Mouse (Mus musculus) gastrocnemius, adult 2 months (tissue): Measurements from ENCODE around the gene Spaar. TPM values are rescaled to one million over a fixed set of nuclear protein-coding genes. Genes with fewer than 3 reads are reported as not detected.
A peak's percentile ranks its signal among the peaks of the same experiment; 100 is the strongest.

Experiments used
- DNase-seq: peaks from one replicate; pipeline ENCODE4 v3.0.0; 2022
- H3K27ac ChIP-seq: fragments of 200-600 bp; 2 replicates; pipeline ENCODE4 v1.8.1; 2022; ENCODE audit warnings: mild to moderate bottlenecking
- H3K4me3 ChIP-seq: fragments of 200-600 bp; 2 replicates; pipeline ENCODE4 v1.8.1; 2022; ENCODE audit warnings: mild to moderate bottlenecking, moderate library complexity
- CTCF ChIP-seq: fragments of 200-600 bp; IDR thresholded peaks from 2 replicates; pipeline ENCODE4 v1.8.1; 2022; ENCODE audit warnings: antibody characterized with exemption, mild to moderate bottlenecking, moderate library complexity
- intact Hi-C: fragments of 180-260 bp; cut with DNase I; formaldehyde crosslinking; loops from one replicate; pipeline ENCODE4 v1.15.1; 2025
- total RNA-seq, 2 experiments: library from RNA; stranded (reverse); gene quantifications; 2 replicates each; pipeline ENCODE4 v1.2.3; 2021

Spaar gene
- total RNA-seq, 2 experiments from 2014 or later, result 1.4 to 2.3 TPM

GRCm38 (mm10) chr4:43732171-43732570 lies 2.3 kb downstream of the Spaar start:
- TF ChIP-seq CTCF, result no peak
- intact Hi-C loops, result no loop called here
- H3K27ac ChIP-seq, result peak overlapping the region; percentile 95
- DNase-seq, result peak; percentile 40
- H3K4me3 ChIP-seq, result peak overlapping the region; percentile 60

GRCm38 (mm10) chr4:43733186-43733585 lies 3.4 kb downstream of the Spaar start:
- H3K27ac ChIP-seq, result peak overlapping the region; percentile 95
- intact Hi-C loops, result no loop called here
- no peak for TF ChIP-seq CTCF
- H3K4me3 ChIP-seq, result peak overlapping the region; percentile 60
- DNase-seq, result peak; percentile 79

- intact Hi-C loops, result no loop called here
- no peak for TF ChIP-seq CTCF
- Histone ChIP-seq H3K4me3 (no peak overlapping the region), H3K27ac (peak overlapping the region; percentile 67)
- no peak for DNase-seq
Measured at GRCm38 (mm10) chr4:43737144-43737543, 7.3 kb downstream of the Spaar start.

- TF ChIP-seq CTCF, result no peak
- intact Hi-C loops, result no loop called here
- H3K27ac ChIP-seq, result no peak overlapping the region
- DNase-seq, result no peak
- H3K4me3 ChIP-seq, result no peak overlapping the region
Measured at GRCm38 (mm10) chr4:43738989-43739674, 9.3 kb downstream of the Spaar start.

GRCm38 (mm10) chr4:43741526-43741925 lies 11.7 kb downstream of the Spaar start:
- no peak for TF ChIP-seq CTCF
- no peak overlapping the region for H3K4me3 ChIP-seq
- no peak for DNase-seq
- intact Hi-C loops, result loop anchor here (10.0 kb wide), 1 partner anchor 243 kb away; the partner anchor contains the start of gene Ccin
- peak overlapping the region; percentile 71 for H3K27ac ChIP-seq

GRCm38 (mm10) chr4:43742637-43743036 lies 12.8 kb downstream of the Spaar start:
- Histone ChIP-seq H3K4me3 (no peak overlapping the region), H3K27ac (peak overlapping the region; percentile 71)
- intact Hi-C loops, result loop anchor here (10.0 kb wide), 1 partner anchor 242 kb away; the partner anchor contains the start of gene Ccin
- DNase-seq, result no peak
- no peak for TF ChIP-seq CTCF

- H3K27ac ChIP-seq, result peak overlapping the region; percentile 71
- H3K4me3 ChIP-seq, result no peak overlapping the region
- no peak for DNase-seq
- intact Hi-C loops, result loop anchor here (10.0 kb wide), 1 partner anchor 242 kb away; the partner anchor contains the start of gene Ccin
- peak; percentile 63 for TF ChIP-seq CTCF
Measured at GRCm38 (mm10) chr4:43743099-43743498, 13.3 kb downstream of the Spaar start.

GRCm38 (mm10) chr4:43745187-43745586 lies 15.4 kb downstream of the Spaar start:
- DNase-seq, result no peak
- peak; percentile 74 for TF ChIP-seq CTCF
- intact Hi-C loops, result loop anchor here (2.0 to 10.0 kb wide), 2 partner anchors 118 to 240 kb away; partner anchors contain the start of gene Ccin
- H3K4me3 ChIP-seq, result no peak overlapping the region
- H3K27ac ChIP-seq, result no peak overlapping the region

- intact Hi-C loops, result no loop called here
- Histone ChIP-seq H3K4me3 (no peak overlapping the region), H3K27ac (0 out of 2 replicates have a peak overlapping the region, but pooled peaks have one; percentile 56)
- no peak for DNase-seq
- TF ChIP-seq CTCF, result no peak
Measured at GRCm38 (mm10) chr4:43757213-43757612, 27.4 kb downstream of the Spaar start.

- intact Hi-C loops, result loop anchor here (5.0 kb wide), 1 partner anchor 103 kb away; no protein-coding TSS in a partner anchor
- Histone ChIP-seq H3K4me3 (no peak overlapping the region), H3K27ac (peak overlapping the region; percentile 61)
- no peak for TF ChIP-seq CTCF
- peak; percentile 34 for DNase-seq
Measured at GRCm38 (mm10) chr4:43759571-43760418, 30.0 kb downstream of the Spaar start.

- peak; percentile 63 for TF ChIP-seq CTCF
- no peak for DNase-seq
- Histone ChIP-seq H3K4me3 (no peak overlapping the region), H3K27ac (peak overlapping the region; percentile 61)
- intact Hi-C loops, result loop anchor here (5.0 kb wide), 1 partner anchor 102 kb away; no protein-coding TSS in a partner anchor
Measured at GRCm38 (mm10) chr4:43760460-43760859, 30.6 kb downstream of the Spaar start.

GRCm38 (mm10) chr4:43761336-43761735 lies 31.5 kb downstream of the Spaar start:
- Histone ChIP-seq H3K27ac (no peak overlapping the region), H3K4me3 (no peak overlapping the region)
- TF ChIP-seq CTCF, result no peak
- intact Hi-C loops, result loop anchor here (5.0 kb wide), 1 partner anchor 101 kb away; no protein-coding TSS in a partner anchor
- DNase-seq, result no peak

GRCm38 (mm10) chr4:43763410-43763809 lies 33.6 kb downstream of the Spaar start:
- DNase-seq, result peak; percentile 48
- peak; percentile 86 for TF ChIP-seq CTCF
- Histone ChIP-seq H3K27ac (no peak overlapping the region), H3K4me3 (peak overlapping the region; percentile 55)
- intact Hi-C loops, result loop anchor here (5.0 kb wide), 1 partner anchor 99 kb away; no protein-coding TSS in a partner anchor
